Mouse (Mus musculus): Measurements from ENCODE around the gene Lcn9. TPM values are rescaled to one million over a fixed set of nuclear protein-coding genes. Genes with fewer than 3 reads are reported as not detected.

The Lcn9 gene
- polyA plus RNA-seq (2015; fragmentation: Nextera tagmentation; extraction: Ambion mirVana): not detected in 2 replicates

DNA sequence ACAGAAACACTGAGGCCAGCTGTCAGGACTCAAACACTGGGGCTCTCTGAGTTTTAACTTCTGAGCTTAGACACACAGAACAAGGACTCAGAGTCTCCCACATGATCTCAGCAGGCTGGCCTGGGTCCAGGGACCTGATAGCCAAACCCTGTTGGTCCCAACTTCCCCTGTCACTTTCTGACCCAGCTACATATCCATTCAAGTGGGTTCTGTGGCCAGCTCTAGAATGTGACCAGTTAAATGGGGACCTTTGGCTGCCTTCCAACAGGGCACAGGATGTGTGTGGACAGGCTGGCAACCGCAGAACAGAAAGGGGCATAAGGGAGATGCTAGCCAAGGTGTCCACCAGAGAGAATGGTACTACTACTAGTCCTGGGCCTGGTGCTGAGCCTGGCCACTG, at the start of gene Lcn9:
Gene Lcn9 (plus strand): TSS at position 348 of the 400 bp plus-strand sequence.
- WGBS (ENCODE audit: insufficient replicate concordance): 52% methylated on average over 1 of the region's 1 CpGs
- Histone ChIP-seq H3K4me1 (replicated peaks) (no peaks in the 10 kb centered on the region), H3K36me3 (replicated peaks) (no peaks in the 10 kb centered on the region), H3K4me3 (replicated peaks) (no peak within 1 kb of the TSS), H3K4me2 (no peak within 1 kb of the TSS), H3K9ac (no peak within 1 kb of the TSS), H3K27ac (replicated peaks) (no peak within 1 kb of the TSS), H3K27me3 (no peaks in the 10 kb centered on the region), H3K9me3 (replicated peaks) (no peaks in the 10 kb centered on the region)
- ATAC-seq (ENCODE audit: insufficient read depth): no peak

DNA sequence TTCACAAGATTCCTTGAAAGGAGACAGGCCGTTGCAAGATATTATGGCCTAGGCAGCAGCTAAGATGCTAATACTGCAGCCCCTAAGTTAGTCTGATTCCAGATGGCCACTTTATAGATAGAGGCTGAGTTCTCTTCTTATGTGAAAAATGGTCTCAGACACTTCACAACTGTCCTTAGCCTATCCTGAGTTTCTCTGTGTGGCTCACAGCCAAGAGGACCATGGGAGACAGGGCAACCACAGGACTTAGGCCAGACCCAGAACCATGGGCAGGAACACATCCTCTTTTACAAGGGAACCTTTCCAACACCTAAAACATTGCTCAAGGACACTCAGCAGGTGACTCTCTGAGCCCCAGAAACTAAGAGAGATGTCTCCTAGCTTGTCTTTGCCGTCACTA, 49.4 kb upstream of the Lcn9 start:
- Histone ChIP-seq H3K4me2 (no peak overlapping the region), H3K4me1 (replicated peaks) (no peaks in the 10 kb centered on the region), H3K4me3 (replicated peaks) (no peak overlapping the region), H3K9me3 (replicated peaks) (no peaks in the 10 kb centered on the region), H3K27me3 (no peaks in the 10 kb centered on the region; the same call in 1 of the 2 replicates), H3K36me3 (replicated peaks) (no peaks in the 10 kb centered on the region), H3K27ac (replicated peaks) (no peak overlapping the region), H3K9ac (no peak overlapping the region)
- ATAC-seq (ENCODE audit: insufficient read depth): no peak
- WGBS (ENCODE audit: insufficient replicate concordance): 62% methylated on average over 2 of the region's 2 CpGs

DNA sequence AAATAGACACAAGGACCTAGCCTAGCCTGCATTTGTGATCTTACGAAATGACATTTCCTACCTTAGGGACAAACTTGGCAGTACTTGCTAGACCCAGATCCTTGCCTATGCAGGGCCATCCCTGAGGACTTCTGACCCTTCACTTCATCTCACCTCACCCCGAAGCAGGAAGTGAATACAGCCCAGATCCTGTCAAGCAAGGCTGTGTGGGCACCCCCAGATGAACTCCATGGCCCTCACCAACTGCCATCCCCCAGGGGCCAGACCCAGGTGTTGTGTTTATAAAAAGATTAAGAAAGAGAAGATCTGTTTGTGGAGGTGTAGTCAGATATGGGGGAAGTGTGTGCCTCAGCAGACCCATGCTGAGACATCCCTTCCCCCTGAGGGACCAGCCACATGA, 48.3 kb upstream of the Lcn9 start:
- H3K36me3 ChIP-seq (replicated peaks): no peaks in the 10 kb centered on the region
- no peak overlapping the region for H3K4me2 ChIP-seq
- H3K9ac ChIP-seq: no peak overlapping the region
- H3K4me3 ChIP-seq (replicated peaks): no peak overlapping the region
- ATAC-seq (ENCODE audit: insufficient read depth): no peak
- H3K9me3 ChIP-seq (replicated peaks): no peaks in the 10 kb centered on the region
- H3K27me3 ChIP-seq: no peaks in the 10 kb centered on the region; the same call in 1 of the 2 replicates
- no peaks in the 10 kb centered on the region for H3K4me1 ChIP-seq (replicated peaks)
- no peak overlapping the region for H3K27ac ChIP-seq (replicated peaks)
- 45% methylated on average over 2 of the region's 2 CpGs for WGBS (ENCODE audit: insufficient replicate concordance)

DNA sequence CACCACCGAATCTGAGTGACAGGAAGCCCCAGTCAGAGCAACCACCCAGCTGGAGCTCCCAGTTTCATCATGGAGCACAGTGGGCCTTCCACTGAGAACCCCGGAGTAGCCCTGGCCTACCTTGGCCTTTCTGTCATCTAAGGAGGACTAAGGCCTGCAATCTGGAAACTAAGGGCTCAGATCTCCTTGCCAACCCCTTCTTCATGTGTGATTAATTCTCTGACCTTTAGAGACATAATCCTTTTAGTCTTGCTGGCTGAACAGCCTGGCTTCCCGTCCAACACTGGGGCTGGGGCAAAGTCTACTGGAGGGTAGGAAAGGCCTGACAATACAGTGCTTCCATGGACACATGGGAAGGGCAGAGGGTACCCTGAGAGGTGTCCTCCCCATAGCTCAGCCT, 47.0 kb upstream of the Lcn9 start:
- 52% methylated on average over 3 of the region's 3 CpGs for WGBS (ENCODE audit: insufficient replicate concordance)
- ATAC-seq (ENCODE audit: insufficient read depth): no peak
- H3K9ac ChIP-seq: no peak overlapping the region

DNA sequence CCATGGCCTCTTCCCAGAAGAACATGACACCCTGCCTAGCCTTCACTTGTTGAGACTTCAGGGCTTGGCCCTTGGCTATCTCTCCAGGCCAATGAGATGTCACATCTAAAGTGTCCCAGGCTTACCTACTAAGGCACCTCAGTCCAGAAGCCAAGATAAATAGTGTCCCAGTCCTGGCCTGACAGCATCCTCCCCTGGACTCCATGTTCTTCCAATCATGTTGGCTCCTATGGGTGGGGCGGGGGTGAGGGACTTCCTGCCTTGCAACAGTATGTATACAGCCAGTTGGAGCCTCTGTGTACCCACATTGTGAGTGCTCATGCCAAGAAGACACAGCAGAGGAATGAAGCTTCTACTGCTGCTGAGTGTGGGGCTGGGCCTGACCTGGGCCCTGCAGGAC, 46.2 kb upstream of the Lcn9 start, which contains the start of gene Lcn11:
Gene Lcn11 (plus strand): TSS at position 301 of the 400 bp plus-strand sequence.
- Histone ChIP-seq H3K9me3 (replicated peaks) (no peaks in the 10 kb centered on the region), H3K4me2 (no peak within 1 kb of the TSS), H3K27ac (replicated peaks) (no peak within 1 kb of the TSS), H3K4me1 (replicated peaks) (no peaks in the 10 kb centered on the region), H3K9ac (no peak within 1 kb of the TSS), H3K36me3 (replicated peaks) (no peaks in the 10 kb centered on the region), H3K4me3 (replicated peaks) (no peak within 1 kb of the TSS), H3K27me3 (no peaks in the 10 kb centered on the region; the same call in 1 of the 2 replicates)
- ATAC-seq (ENCODE audit: insufficient read depth): no peak
- WGBS (ENCODE audit: insufficient replicate concordance): 70% methylated on average over 1 of the region's 1 CpGs

More for the DNA sequence above, 47.0 kb upstream of the Lcn9 start:
- H3K27me3 ChIP-seq: no peaks in the 10 kb centered on the region; the same call in 1 of the 2 replicates
- H3K9me3 ChIP-seq (replicated peaks): no peaks in the 10 kb centered on the region
- H3K4me2 ChIP-seq: no peak overlapping the region
- no peaks in the 10 kb centered on the region for H3K4me1 ChIP-seq (replicated peaks)
- no peaks in the 10 kb centered on the region for H3K36me3 ChIP-seq (replicated peaks)
- no peak overlapping the region for H3K4me3 ChIP-seq (replicated peaks)
- H3K27ac ChIP-seq (replicated peaks): no peak overlapping the region

DNA sequence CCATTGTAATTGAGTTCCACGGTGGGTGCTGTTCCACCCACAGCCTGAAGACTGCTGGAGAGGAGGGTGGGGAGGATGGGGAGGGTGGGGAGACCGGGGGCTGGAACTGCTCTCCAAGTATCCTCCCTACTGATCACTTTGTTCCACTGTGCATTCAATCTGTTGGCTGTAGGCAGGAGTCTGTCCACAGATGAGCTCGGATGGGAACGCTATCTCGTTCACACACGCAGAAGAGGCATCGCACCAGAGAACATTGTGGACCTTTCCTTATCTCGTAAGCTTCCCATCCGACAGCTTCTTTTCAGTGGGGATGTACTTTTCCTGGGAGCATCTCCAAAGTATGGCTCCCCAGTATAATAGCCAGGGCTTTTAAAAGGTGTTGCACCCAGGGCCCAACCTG, 43.9 kb upstream of the Lcn9 start:
- Histone ChIP-seq H3K27me3 (no peaks in the 10 kb centered on the region; the same call in 1 of the 2 replicates), H3K27ac (replicated peaks) (no peak overlapping the region), H3K9ac (no peak overlapping the region), H3K4me3 (replicated peaks) (no peak overlapping the region), H3K9me3 (replicated peaks) (no peaks in the 10 kb centered on the region), H3K4me1 (replicated peaks) (no peaks in the 10 kb centered on the region), H3K4me2 (no peak overlapping the region), H3K36me3 (replicated peaks) (no peaks in the 10 kb centered on the region)
- 62% methylated on average over 9 of the region's 9 CpGs for WGBS (ENCODE audit: insufficient replicate concordance)
- no peak for ATAC-seq (ENCODE audit: insufficient read depth)

- no peaks in the 10 kb centered on the region; the same call in 1 of the 2 replicates for H3K27me3 ChIP-seq
- WGBS (ENCODE audit: insufficient replicate concordance): 38% methylated on average over 4 of the region's 4 CpGs
- no peak overlapping the region for H3K27ac ChIP-seq (replicated peaks)
- H3K4me2 ChIP-seq: no peak overlapping the region
- 0 out of 2 replicates have a peak, but pooled peaks cover 3% of the 10 kb centered on the region for H3K4me1 ChIP-seq (replicated peaks)
- no peak overlapping the region for H3K9ac ChIP-seq
- no peaks in the 10 kb centered on the region for H3K36me3 ChIP-seq (replicated peaks)
- H3K9me3 ChIP-seq (replicated peaks): no peaks in the 10 kb centered on the region
- no peak for ATAC-seq (ENCODE audit: insufficient read depth)
- H3K4me3 ChIP-seq (replicated peaks): no peak overlapping the region
Measured at GRCm38 (mm10) chr2:25780921-25781320, 42.0 kb upstream of the Lcn9 start.

- WGBS (ENCODE audit: insufficient replicate concordance): 50% methylated on average over 3 of the region's 3 CpGs
- Histone ChIP-seq H3K9ac (no peak within 1 kb of the TSS), H3K27me3 (no peaks in the 10 kb centered on the region; the same call in 1 of the 2 replicates), H3K27ac (replicated peaks) (no peak within 1 kb of the TSS), H3K36me3 (replicated peaks) (no peaks in the 10 kb centered on the region), H3K4me2 (no peak within 1 kb of the TSS), H3K9me3 (replicated peaks) (no peaks in the 10 kb centered on the region), H3K4me1 (replicated peaks) (0 out of 2 replicates have a peak, but pooled peaks cover 3% of the 10 kb centered on the region), H3K4me3 (replicated peaks) (no peak within 1 kb of the TSS)
- no peak for ATAC-seq (ENCODE audit: insufficient read depth)
Measured at GRCm38 (mm10) chr2:25781957-25782356, 41.0 kb upstream of the Lcn9 start, which contains the start of gene Gm13539. Gene Gm13539, plus strand, starts transcription at chr2:25782257.

DNA sequence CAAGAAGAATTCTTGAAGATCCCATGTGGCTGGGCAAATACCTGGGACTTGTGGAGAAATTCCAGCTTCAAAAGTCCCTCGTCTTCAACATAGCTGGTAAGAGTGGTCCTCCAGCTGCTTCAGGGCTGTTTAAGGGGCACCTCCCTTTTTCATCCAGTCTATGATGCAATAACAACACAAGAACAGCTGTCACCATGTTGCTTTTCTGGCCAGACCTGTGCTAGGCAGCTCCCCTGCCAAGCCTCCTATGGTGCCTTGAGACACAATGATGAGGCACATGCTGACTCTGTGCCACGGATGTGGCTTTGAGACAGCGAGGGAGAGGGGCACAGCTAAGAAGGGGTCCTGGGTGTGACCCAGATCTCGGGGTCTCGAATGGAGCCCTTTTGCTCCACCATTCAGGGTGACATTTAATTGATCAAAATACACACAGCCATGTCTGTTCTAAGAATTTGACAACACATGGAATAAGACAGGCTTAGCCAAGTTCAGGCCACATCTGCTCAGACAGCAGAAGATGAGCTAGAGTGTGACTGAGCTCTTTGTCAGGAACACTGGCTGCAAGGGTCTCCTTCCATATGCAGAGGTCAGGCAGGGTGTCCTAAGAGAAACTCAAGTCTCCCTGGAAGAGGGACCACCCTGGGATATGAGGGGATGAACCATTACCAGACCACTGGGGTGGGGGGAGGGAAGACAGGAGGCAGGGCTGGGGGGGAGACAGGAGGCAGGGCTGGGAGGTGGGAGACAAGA, 37.2 kb upstream of the Lcn9 start:
- H3K27me3 ChIP-seq: no peaks in the 10 kb centered on the region
- ATAC-seq (ENCODE audit: insufficient read depth): no peak
- no peaks in the 10 kb centered on the region for H3K9me3 ChIP-seq (replicated peaks)
- no peak overlapping the region for H3K4me3 ChIP-seq (replicated peaks)
- H3K4me2 ChIP-seq: no peak overlapping the region
- H3K27ac ChIP-seq (replicated peaks): no peak overlapping the region
- WGBS (ENCODE audit: insufficient replicate concordance): 55% methylated on average over 5 of the region's 5 CpGs
- H3K4me1 ChIP-seq (replicated peaks): peaks cover 19% of the 10 kb centered on the region; the same call in 1 of the 2 replicates
- no peaks in the 10 kb centered on the region for H3K36me3 ChIP-seq (replicated peaks)
- H3K9ac ChIP-seq: no peak overlapping the region

DNA sequence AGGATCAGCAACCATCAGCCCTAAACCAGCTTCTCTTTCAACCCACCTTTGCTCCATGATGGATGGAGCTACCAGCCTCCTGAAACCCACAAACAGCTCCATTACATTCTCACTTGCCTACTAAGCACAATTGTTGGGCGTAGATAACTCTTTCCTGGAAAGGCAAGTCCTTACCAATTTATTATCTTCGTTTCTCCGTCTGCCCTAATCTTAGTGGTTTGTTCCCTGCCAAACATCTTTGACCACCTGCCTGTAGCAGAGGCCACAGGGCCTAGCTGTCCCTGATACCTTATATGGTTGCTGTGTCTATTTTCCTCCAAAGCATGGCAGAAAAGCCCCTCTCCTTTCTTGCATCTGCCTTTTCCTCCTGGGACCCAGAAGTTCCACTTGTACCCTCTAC, 33.9 kb upstream of the Lcn9 start:
- Histone ChIP-seq H3K9ac (no peak overlapping the region), H3K4me3 (replicated peaks) (no peak overlapping the region), H3K9me3 (replicated peaks) (no peaks in the 10 kb centered on the region), H3K36me3 (replicated peaks) (no peaks in the 10 kb centered on the region), H3K27me3 (no peaks in the 10 kb centered on the region; the same call in 1 of the 2 replicates), H3K27ac (replicated peaks) (0 out of 2 replicates have a peak overlapping the region, but pooled peaks have one; percentile 34), H3K4me2 (no peak overlapping the region), H3K4me1 (replicated peaks) (peaks cover 19% of the 10 kb centered on the region; the same call in 1 of the 2 replicates)
- peak; percentile 73 for ATAC-seq (ENCODE audit: insufficient read depth)
- 27% methylated on average over 3 of the region's 3 CpGs for WGBS (ENCODE audit: insufficient replicate concordance)

- Histone ChIP-seq H3K9me3 (replicated peaks) (no peaks in the 10 kb centered on the region), H3K4me1 (replicated peaks) (no peaks in the 10 kb centered on the region), H3K9ac (no peak overlapping the region), H3K27me3 (no peaks in the 10 kb centered on the region; the same call in 1 of the 2 replicates), H3K36me3 (replicated peaks) (no peaks in the 10 kb centered on the region), H3K4me3 (replicated peaks) (no peak overlapping the region), H3K4me2 (no peak overlapping the region), H3K27ac (replicated peaks) (no peak overlapping the region)
- WGBS (ENCODE audit: insufficient replicate concordance): 17% methylated on average over 2 of the region's 2 CpGs
- no peak for ATAC-seq (ENCODE audit: insufficient read depth)
Measured at GRCm38 (mm10) chr2:25797635-25798034, 25.3 kb upstream of the Lcn9 start.
